Mouse (Mus musculus): Measurements from ENCODE around the gene Synpo2l. TPM values are rescaled to one million over a fixed set of nuclear protein-coding genes. Genes with fewer than 3 reads are reported as not detected.
A peak's percentile ranks its signal among the peaks of the same experiment; 100 is the strongest.

Synpo2l gene
- polyA plus RNA-seq, 1 experiment from 2014 or later: 131 TPM

DNA sequence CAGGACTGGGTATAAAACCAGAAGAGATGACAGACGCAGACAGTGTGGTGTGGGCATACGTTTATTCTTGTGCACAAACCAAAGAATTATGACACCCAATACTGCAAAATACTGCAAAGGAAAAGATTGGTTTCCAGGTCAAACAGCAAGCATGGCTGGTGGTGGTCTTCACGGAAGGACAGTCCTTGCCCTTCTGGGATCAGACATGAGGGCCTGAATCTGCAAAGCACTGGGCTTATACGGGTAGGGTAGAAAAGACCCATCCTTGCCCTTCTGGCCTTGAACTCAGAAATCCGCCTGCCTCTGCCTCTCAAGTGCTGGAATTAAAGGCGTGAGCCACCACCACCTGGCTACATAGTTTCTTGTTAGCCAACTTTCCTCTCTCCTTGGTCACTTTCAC is 9.3 kb downstream of the Synpo2l start:
- Histone ChIP-seq H3K4me3 (no peak overlapping the region), H3K27ac (replicated peaks) (peak overlapping the region; percentile 98; the same call in 1 of the 2 replicates), H3K36me3 (peaks cover 21% of the 10 kb centered on the region), H3K9me3 (no peaks in the 10 kb centered on the region), H3K4me2 (no peak overlapping the region), H3K9ac (no peak overlapping the region), H3K4me1 (peaks cover 56% of the 10 kb centered on the region), H3K27me3 (replicated peaks) (peaks cover 7% of the 10 kb centered on the region)
- WGBS: 62% methylated on average over 6 of the region's 6 CpGs
- ATAC-seq (ENCODE audit: extremely low read depth, insufficient number of reproducible peaks, low FRiP score, low TSS enrichment): no peak

DNA sequence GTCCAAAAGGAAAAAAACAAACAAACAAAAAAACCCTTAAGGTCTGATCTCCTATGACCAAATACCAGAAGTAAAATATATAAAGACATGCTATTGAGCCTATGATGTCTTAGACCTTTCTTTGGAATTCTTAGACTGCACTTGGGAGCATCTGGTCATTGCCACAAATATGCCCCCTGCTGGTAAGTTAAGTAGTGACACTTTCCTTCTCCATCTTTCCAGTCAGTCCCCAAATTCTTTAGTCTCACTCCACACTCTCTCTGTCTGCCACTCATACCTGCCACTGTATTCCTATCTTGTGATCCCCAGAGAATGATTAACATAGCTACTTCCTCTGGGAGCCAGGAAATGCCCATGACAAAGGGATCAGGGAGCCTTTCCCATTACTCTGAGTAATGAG is 9.8 kb downstream of the Synpo2l start:
- Histone ChIP-seq H3K4me3 (no peak overlapping the region), H3K4me2 (no peak overlapping the region), H3K27me3 (replicated peaks) (peaks cover 7% of the 10 kb centered on the region), H3K4me1 (peaks cover 56% of the 10 kb centered on the region), H3K9ac (no peak overlapping the region), H3K36me3 (peaks cover 21% of the 10 kb centered on the region), H3K27ac (replicated peaks) (peak overlapping the region; percentile 10; the same call in 1 of the 2 replicates), H3K9me3 (no peaks in the 10 kb centered on the region)
- no peak for ATAC-seq (ENCODE audit: extremely low read depth, insufficient number of reproducible peaks, low FRiP score, low TSS enrichment)

DNA sequence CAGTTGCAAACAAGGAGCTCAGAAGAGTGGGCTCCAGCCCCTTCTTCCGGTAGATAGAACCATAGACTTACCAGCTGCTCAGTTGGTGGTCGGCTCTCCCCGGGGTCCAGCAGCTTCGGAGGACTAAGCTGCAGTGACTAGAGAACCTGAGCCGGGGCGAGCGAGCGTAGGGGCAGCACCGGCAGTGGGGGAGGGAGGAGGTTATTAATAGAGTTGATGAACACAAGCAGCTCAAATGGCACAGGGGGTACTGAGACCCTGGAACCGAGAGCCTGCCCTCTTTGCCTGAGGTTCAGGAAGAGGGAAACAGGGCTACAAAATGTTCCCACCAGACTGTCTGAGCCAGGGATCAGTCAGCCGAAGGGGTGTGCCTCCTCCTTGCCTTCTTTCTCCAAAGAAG is 11.8 kb downstream of the Synpo2l start, which contains the start of gene Myoz1:
Myoz1 (minus strand) TSS at position 180 of the 400 bp plus-strand sequence.
- Histone ChIP-seq H3K4me3 (peak within 1 kb of the TSS; percentile 39), H3K4me2 (peak within 1 kb of the TSS; percentile 63), H3K9ac (peak within 1 kb of the TSS; percentile 76)

GRCm38 (mm10) chr14:20655731-20656130 is 12.4 kb downstream of the Synpo2l start:
- H3K27me3 ChIP-seq (replicated peaks): no peaks in the 10 kb centered on the region
- H3K4me2 ChIP-seq: peak overlapping the region; percentile 63
- H3K9ac ChIP-seq: peak overlapping the region; percentile 76; the same call in 1 of the 2 replicates
- 53% methylated on average over 9 of the region's 9 CpGs for WGBS
- H3K4me1 ChIP-seq: peaks cover 52% of the 10 kb centered on the region
- H3K9me3 ChIP-seq: no peaks in the 10 kb centered on the region
- H3K4me3 ChIP-seq: peak overlapping the region; percentile 39
- no peak for ATAC-seq (ENCODE audit: extremely low read depth, insufficient number of reproducible peaks, low FRiP score, low TSS enrichment)
- H3K36me3 ChIP-seq: peaks cover 9% of the 10 kb centered on the region
- H3K27ac ChIP-seq (replicated peaks): peak overlapping the region; percentile 74

More for the DNA sequence above, 11.8 kb downstream of the Synpo2l start, which contains the start of gene Myoz1:
- WGBS: 26% methylated on average over 11 of the region's 11 CpGs
- peak within 1 kb of the TSS; percentile 74 for H3K27ac ChIP-seq (replicated peaks)
- H3K4me1 ChIP-seq: peaks cover 55% of the 10 kb centered on the region
- H3K9me3 ChIP-seq: no peaks in the 10 kb centered on the region
- ATAC-seq (ENCODE audit: extremely low read depth, insufficient number of reproducible peaks, low FRiP score, low TSS enrichment): no peak
- H3K36me3 ChIP-seq: peaks cover 12% of the 10 kb centered on the region
- no peaks in the 10 kb centered on the region for H3K27me3 ChIP-seq (replicated peaks)

DNA sequence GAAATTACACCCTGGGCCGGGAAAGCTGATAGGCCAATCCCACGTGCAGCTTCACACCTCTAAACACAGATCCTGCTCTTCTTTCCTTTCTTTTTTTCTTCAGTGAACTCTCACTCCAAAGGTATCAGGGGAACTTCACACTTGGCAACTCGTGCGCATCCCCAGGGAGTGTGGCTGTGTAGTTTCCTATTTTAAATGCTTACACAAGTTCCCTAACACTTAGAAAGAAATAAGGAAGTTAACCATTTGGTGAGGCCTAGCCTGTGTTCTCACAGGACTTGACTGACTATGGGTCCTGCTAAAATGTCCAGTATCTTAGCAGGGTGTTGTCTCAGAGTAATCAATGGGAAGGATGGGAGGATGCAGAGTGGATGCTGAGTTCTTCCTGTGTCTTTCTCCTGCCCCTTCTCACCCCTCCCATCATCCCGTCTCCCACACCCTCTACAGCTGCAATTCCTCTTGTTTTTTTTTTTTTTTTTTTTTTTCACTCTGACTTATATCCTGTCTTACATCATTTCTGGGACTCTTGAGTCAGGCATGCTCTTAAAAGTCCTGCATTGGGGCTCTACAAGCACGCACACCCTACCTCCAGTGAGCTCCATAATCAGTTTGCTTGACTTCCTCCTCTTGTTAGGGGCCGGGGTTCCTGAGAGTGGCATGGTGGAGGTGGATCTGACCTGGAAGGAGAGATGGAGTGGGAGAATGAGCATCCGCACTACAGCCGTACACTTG is 13.3 kb downstream of the Synpo2l start:
- Histone ChIP-seq H3K36me3 (peaks cover 3% of the 10 kb centered on the region; the same call in 1 of the 2 replicates), H3K27me3 (replicated peaks) (no peaks in the 10 kb centered on the region), H3K9me3 (no peaks in the 10 kb centered on the region), H3K4me1 (peaks cover 43% of the 10 kb centered on the region), H3K9ac (no peak overlapping the region), H3K4me3 (no peak overlapping the region), H3K27ac (replicated peaks) (peak overlapping the region; percentile 74), H3K4me2 (no peak overlapping the region)
- 58% methylated on average over 9 of the region's 9 CpGs for WGBS
- no peak for ATAC-seq (ENCODE audit: extremely low read depth, insufficient number of reproducible peaks, low FRiP score, low TSS enrichment)

- Histone ChIP-seq H3K4me1 (peaks cover 28% of the 10 kb centered on the region), H3K36me3 (no peaks in the 10 kb centered on the region), H3K27ac (replicated peaks) (no peak overlapping the region), H3K4me2 (no peak overlapping the region), H3K4me3 (no peak overlapping the region), H3K9me3 (no peaks in the 10 kb centered on the region), H3K27me3 (replicated peaks) (no peaks in the 10 kb centered on the region), H3K9ac (peak overlapping the region; percentile 45)
- no peak for ATAC-seq (ENCODE audit: extremely low read depth, insufficient number of reproducible peaks, low FRiP score, low TSS enrichment)
- WGBS: 34% methylated on average over 4 of the region's 4 CpGs
These were observed 16.4 kb downstream of the Synpo2l start for GRCm38 (mm10) chr14:20651722-20652256.

GRCm38 (mm10) chr14:20651000-20651399 is 17.2 kb downstream of the Synpo2l start:
- Histone ChIP-seq H3K36me3 (no peaks in the 10 kb centered on the region), H3K9me3 (no peaks in the 10 kb centered on the region), H3K9ac (peak overlapping the region; percentile 45; the same call in 1 of the 2 replicates), H3K27ac (replicated peaks) (no peak overlapping the region), H3K4me2 (no peak overlapping the region), H3K4me3 (no peak overlapping the region), H3K27me3 (replicated peaks) (no peaks in the 10 kb centered on the region), H3K4me1 (peaks cover 23% of the 10 kb centered on the region)
- 74% methylated on average over 2 of the region's 2 CpGs for WGBS
- ATAC-seq (ENCODE audit: extremely low read depth, insufficient number of reproducible peaks, low FRiP score, low TSS enrichment): no peak

DNA sequence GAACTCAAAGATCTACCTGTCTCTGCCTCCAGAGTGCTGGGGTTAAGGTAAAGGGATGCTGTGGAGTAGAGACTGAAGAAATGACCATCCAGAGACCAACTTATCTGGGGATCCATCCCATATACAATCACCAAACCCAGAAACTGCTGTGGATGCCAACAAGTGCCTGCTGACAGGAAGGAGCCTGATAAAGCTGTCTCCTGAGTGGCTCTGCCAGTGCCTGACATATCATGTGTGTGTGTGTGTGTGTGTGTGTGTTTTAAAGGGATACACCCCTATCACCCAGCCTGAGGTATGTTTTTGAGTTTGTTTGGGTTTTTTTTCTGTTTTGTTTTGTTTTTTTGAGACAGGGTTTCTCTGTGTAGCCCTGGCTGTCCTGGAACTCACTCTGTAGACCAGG is 21.8 kb downstream of the Synpo2l start:
- H3K9ac ChIP-seq: no peak overlapping the region
- H3K4me1 ChIP-seq: peaks cover 13% of the 10 kb centered on the region
- H3K9me3 ChIP-seq: no peaks in the 10 kb centered on the region
- ATAC-seq (ENCODE audit: extremely low read depth, insufficient number of reproducible peaks, low FRiP score, low TSS enrichment): no peak
- no peaks in the 10 kb centered on the region for H3K36me3 ChIP-seq
- 0 out of 2 replicates have a peak overlapping the region, but pooled peaks have one; percentile 1 for H3K27ac ChIP-seq (replicated peaks)
- H3K4me2 ChIP-seq: no peak overlapping the region
- no peak overlapping the region for H3K4me3 ChIP-seq
- no peaks in the 10 kb centered on the region for H3K27me3 ChIP-seq (replicated peaks)

DNA sequence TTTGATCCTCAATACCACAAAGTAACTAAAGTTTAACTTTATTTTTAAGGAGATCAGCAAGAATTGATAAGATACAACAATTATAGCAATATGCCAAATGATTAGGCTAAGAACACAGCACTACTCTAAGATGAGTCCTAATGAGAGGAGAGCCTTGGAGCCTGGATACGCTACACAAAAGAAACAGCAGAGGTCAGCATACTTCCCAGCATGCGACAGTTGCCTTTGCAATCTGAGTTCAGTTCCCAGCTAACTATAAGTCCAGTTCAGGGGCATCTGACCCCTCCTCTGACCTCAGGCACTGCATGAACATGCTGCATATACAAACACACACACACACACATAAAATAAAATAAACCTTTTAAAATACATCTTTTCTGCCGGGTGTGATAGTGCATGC is 22.6 kb downstream of the Synpo2l start:
- no peak overlapping the region for H3K4me3 ChIP-seq
- H3K9me3 ChIP-seq: no peaks in the 10 kb centered on the region
- H3K36me3 ChIP-seq: no peaks in the 10 kb centered on the region
- H3K27me3 ChIP-seq (replicated peaks): no peaks in the 10 kb centered on the region
- H3K4me2 ChIP-seq: no peak overlapping the region
- H3K9ac ChIP-seq: no peak overlapping the region
- 38% methylated on average over 3 of the region's 3 CpGs for WGBS
- H3K4me1 ChIP-seq: peaks cover 13% of the 10 kb centered on the region
- ATAC-seq (ENCODE audit: extremely low read depth, insufficient number of reproducible peaks, low FRiP score, low TSS enrichment): no peak
- no peak overlapping the region for H3K27ac ChIP-seq (replicated peaks)

- peaks cover 19% of the 10 kb centered on the region for H3K4me1 ChIP-seq
- H3K27ac ChIP-seq (replicated peaks): peak overlapping the region; percentile 93
- H3K27me3 ChIP-seq (replicated peaks): no peaks in the 10 kb centered on the region
- peak overlapping the region; percentile 91 for H3K4me3 ChIP-seq
- 15% methylated on average over 10 of the region's 10 CpGs for WGBS
- H3K36me3 ChIP-seq: no peaks in the 10 kb centered on the region
- H3K9ac ChIP-seq: peak overlapping the region; percentile 89
- peak overlapping the region; percentile 92 for H3K4me2 ChIP-seq
- H3K9me3 ChIP-seq: no peaks in the 10 kb centered on the region
- ATAC-seq (ENCODE audit: extremely low read depth, insufficient number of reproducible peaks, low FRiP score, low TSS enrichment): no peak
These were observed 26.7 kb downstream of the Synpo2l start for GRCm38 (mm10) chr14:20641438-20641875.

GRCm38 (mm10) chr14:20640644-20641437 is 27.3 kb downstream of the Synpo2l start, which contains the start of gene Usp54:
Gene Usp54, minus strand, starts transcription at chr14:20641063.
- WGBS: under 1% methylated on average over 71 of the region's 73 CpGs
- Histone ChIP-seq H3K27ac (replicated peaks) (peak within 1 kb of the TSS; percentile 93), H3K27me3 (replicated peaks) (no peaks in the 10 kb centered on the region), H3K4me1 (peaks cover 17% of the 10 kb centered on the region), H3K36me3 (no peaks in the 10 kb centered on the region), H3K4me2 (peak within 1 kb of the TSS; percentile 92), H3K9ac (peak within 1 kb of the TSS; percentile 89), H3K9me3 (no peaks in the 10 kb centered on the region), H3K4me3 (peak within 1 kb of the TSS; percentile 91)
- ATAC-seq (ENCODE audit: extremely low read depth, insufficient number of reproducible peaks, low FRiP score, low TSS enrichment): peak; percentile 85
